Mouse (Mus musculus): ENCODE measurements at regions not wholly inside any gene's neighbourhood (a gene's known extent, or its start where the extent isn't known, plus 50 kb on each side); places are given as distances from the start of the nearest gene placed in this dataset.

DNA sequence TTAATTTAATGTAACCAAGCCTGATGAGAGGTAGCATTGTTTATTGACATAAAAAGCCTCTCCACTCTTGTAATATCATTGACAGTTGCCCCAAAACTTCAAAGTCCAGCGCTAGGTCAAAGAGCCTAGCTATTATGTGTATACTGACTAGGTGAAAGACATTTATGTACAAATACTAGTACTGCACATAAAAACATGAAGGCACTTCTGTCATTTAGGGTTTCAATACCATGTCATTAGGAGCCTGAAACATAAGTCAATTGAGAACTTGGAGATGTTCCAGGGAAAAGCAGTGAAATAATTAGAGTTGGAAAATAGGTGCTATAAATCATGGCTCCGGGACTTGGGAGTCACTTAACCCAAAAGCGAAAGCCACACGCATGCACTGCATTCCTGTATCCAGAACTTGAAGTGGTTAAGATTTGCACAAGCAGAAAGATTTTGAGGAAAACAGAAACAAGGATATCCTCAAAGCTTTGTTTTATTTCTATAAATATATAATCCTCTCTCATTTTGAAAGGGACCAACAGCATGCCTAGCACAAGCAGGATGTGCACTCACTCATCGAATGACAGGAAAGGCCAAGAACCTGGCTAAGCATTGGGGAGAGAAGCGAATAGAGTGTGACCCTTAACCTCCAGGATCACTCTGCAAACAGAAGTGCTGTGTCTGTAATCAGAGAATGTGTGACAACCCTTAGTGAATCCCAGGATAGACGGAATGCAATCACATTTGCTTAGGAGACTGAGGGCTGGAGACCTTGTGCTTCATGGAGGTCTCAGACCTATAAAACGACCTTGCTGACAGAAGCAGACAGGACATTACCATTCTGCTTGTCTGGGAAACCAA lies 176.3 kb upstream of the Crim1 start:
- TF ChIP-seq CTCF (IDR thresholded peaks at IDR 0.05; ENCODE audit: low read depth): no peak
- no peak for TF ChIP-seq EP300 (IDR thresholded peaks at IDR 0.05; ENCODE audit: low read depth)

Measured in liver, postnatal 0 days (tissue).